Mouse (Mus musculus) liver, embryonic 18 days (tissue): Measurements from ENCODE around the gene Bicc1. TPM values are rescaled to one million over a fixed set of nuclear protein-coding genes. Genes with fewer than 3 reads are reported as not detected.

ENCODE experiments used
- polyA plus RNA-seq: library from polyadenylated mRNA; depleted of rRNA; stranded (reverse); fragments of >200 nt; gene quantifications from 2 replicates; pipeline ENCODE4 v1.2.3, GENCODE M21; 2012; rRNA removed

The Bicc1 gene
- 2.8 and 3.0 TPM in 2 replicates for polyA plus RNA-seq

DNA sequence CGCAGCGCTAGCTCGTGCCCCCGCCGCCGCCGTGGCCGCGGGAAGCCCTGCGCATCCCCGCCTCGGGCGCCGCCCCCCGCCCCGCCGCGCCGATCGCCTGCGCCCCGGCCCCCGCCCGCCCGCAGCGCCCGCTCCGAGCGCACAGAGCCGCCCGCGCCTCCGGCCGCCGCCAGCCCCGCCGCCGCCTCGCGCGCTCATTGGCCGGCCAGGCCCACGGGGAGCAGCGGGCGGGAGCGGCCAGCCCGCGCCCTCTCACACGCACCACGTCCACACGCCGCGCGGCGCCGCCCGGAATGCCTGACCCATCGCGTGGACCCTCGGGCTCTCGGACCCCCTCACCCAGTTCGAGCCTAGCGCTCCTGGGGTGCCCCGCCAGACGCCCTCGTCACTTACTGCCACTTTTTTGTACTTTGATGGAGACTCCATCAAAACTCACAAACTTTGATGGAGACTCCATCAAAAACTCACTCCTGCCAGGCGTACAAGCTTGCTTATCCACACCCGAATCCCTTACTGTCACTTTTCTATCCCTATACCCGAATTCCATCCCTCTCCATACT lies at the start of gene Bicc1:
Gene Bicc1 (minus strand): TSS at position 25 of the 560 bp plus-strand sequence.

Other genes starting within 250 kb of the Bicc1 start
- 12.1 and 12.5 TPM in 2 replicates for gene Tfam, start 78.6 kb upstream of the Bicc1 start, polyA plus RNA-seq
- 10.5 and 11.2 TPM in 2 replicates for gene Ube2d1, start 125.6 kb upstream of the Bicc1 start, polyA plus RNA-seq
- 49.7 and 63.0 TPM in 2 replicates for gene Cisd1, start 185.3 kb upstream of the Bicc1 start, polyA plus RNA-seq
- 6.1 and 6.9 TPM in 2 replicates for gene Ipmk, start 188.1 kb upstream of the Bicc1 start, polyA plus RNA-seq